Mouse (Mus musculus): ENCODE measurements at regions not wholly inside any gene's neighbourhood (a gene's known extent, or its start where the extent isn't known, plus 50 kb on each side); places are given as distances from the start of the nearest gene placed in this dataset.
A peak's percentile ranks its signal among the peaks of the same experiment; 100 is the strongest.

DNA sequence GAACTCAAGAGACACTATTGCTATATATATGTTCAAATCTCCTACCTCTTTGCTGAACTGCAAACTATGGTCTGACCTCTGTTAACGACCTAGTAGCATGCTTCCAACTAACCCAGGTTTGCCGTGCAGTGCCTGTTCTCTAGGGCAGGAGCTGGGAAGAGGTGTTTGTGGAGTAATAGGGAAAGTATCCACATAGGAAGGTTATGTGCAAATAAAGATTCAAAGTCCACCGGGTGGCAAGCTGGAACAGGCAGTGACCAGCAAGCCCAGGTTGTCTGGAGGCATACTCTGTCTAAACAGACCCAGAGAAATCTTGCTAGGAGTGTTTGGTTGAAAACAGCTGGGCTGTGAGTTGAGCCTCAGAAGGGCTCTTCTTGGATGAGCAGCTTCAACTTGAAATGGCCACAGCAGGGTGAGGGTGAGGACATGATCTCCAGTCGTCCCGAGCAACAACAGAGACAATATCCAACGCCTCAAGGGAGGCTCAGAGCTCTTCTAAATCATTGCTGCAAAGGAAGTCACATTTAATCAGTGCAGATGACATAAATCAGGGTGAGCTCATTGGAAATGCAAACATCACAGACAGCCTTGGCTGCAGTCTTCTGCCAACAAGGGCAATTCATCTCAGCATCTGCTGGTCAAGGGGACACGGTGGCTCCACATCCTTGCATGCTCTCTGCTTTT is 846.7 kb downstream of the Synb start:
- H3K9ac ChIP-seq = no peak overlapping the region
- 74% methylated on average over 7 of the region's 7 CpGs for WGBS
- ATAC-seq (ENCODE audit: low FRiP score) = no peak

DNA sequence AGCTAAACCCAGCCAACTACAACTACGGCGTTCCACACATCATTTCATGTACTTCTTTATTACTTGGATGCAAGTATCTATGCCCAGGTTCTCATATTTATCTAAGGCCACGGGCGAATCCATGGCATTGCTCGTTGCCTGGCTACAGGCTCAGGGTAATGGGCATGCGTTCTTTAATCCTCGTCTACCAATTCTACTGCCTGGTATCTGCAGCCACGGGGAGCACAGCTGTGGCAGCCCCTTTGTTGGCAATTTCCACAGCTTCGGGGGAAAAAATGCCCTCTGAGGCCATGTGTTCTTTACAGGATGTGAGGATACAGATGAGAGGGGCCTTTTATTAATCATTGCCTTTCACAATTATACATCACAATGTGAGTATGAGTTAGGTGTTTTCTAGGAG is 860.8 kb downstream of the Synb start:
- Histone ChIP-seq H3K4me2 (no peak overlapping the region), H3K9ac (no peak overlapping the region), H3K4me1 (no peaks in the 10 kb centered on the region), H3K27me3 (no peaks in the 10 kb centered on the region), H3K27ac (no peak overlapping the region), H3K36me3 (replicated peaks) (no peaks in the 10 kb centered on the region), H3K4me3 (replicated peaks) (no peak overlapping the region), H3K9me3 (no peaks in the 10 kb centered on the region)
- ATAC-seq (ENCODE audit: low FRiP score) = no peak
- 83% methylated on average over 9 of the region's 9 CpGs for WGBS

More for the DNA sequence above, 846.7 kb downstream of the Synb start:
- Histone ChIP-seq H3K27ac (no peak overlapping the region), H3K4me1 (peaks cover 12% of the 10 kb centered on the region), H3K27me3 (peaks cover 5% of the 10 kb centered on the region; the same call in 1 of the 2 replicates), H3K9me3 (no peaks in the 10 kb centered on the region), H3K4me2 (no peak overlapping the region), H3K4me3 (replicated peaks) (no peak overlapping the region), H3K36me3 (replicated peaks) (no peaks in the 10 kb centered on the region)

- H3K27ac ChIP-seq = no peak overlapping the region
- no peak overlapping the region for H3K4me2 ChIP-seq
- no peaks in the 10 kb centered on the region for H3K36me3 ChIP-seq (replicated peaks)
- no peaks in the 10 kb centered on the region for H3K27me3 ChIP-seq
- ATAC-seq (ENCODE audit: low FRiP score) = no peak
- no peak overlapping the region for H3K9ac ChIP-seq
- H3K4me1 ChIP-seq = no peaks in the 10 kb centered on the region
- no peak overlapping the region for H3K4me3 ChIP-seq (replicated peaks)
- H3K9me3 ChIP-seq = no peaks in the 10 kb centered on the region
- WGBS = 83% methylated on average over 2 of the region's 2 CpGs
Observed at GRCm38 (mm10) chr14:68432111-68432510, 862.0 kb downstream of the Synb start.

- Histone ChIP-seq H3K4me1 (no peaks in the 10 kb centered on the region), H3K36me3 (replicated peaks) (no peaks in the 10 kb centered on the region), H3K9me3 (no peaks in the 10 kb centered on the region), H3K4me3 (replicated peaks) (no peak overlapping the region), H3K4me2 (no peak overlapping the region), H3K9ac (no peak overlapping the region), H3K27me3 (no peaks in the 10 kb centered on the region), H3K27ac (no peak overlapping the region)
- 90% methylated on average over 1 of the region's 1 CpGs for WGBS
- ATAC-seq (ENCODE audit: low FRiP score) = no peak
Observed at GRCm38 (mm10) chr14:68427235-68427634, 866.9 kb downstream of the Synb start.

- no peak overlapping the region for H3K4me3 ChIP-seq (replicated peaks)
- no peaks in the 10 kb centered on the region for H3K36me3 ChIP-seq (replicated peaks)
- ATAC-seq (ENCODE audit: low FRiP score) = no peak
- H3K9me3 ChIP-seq = no peaks in the 10 kb centered on the region
- H3K27ac ChIP-seq = no peak overlapping the region
- no peak overlapping the region for H3K9ac ChIP-seq
- H3K4me2 ChIP-seq = no peak overlapping the region
- H3K27me3 ChIP-seq = no peaks in the 10 kb centered on the region
- WGBS = 74% methylated on average over 1 of the region's 1 CpGs
- H3K4me1 ChIP-seq = peaks cover 11% of the 10 kb centered on the region
Observed at GRCm38 (mm10) chr14:68392440-68392839, 901.7 kb downstream of the Synb start.

DNA sequence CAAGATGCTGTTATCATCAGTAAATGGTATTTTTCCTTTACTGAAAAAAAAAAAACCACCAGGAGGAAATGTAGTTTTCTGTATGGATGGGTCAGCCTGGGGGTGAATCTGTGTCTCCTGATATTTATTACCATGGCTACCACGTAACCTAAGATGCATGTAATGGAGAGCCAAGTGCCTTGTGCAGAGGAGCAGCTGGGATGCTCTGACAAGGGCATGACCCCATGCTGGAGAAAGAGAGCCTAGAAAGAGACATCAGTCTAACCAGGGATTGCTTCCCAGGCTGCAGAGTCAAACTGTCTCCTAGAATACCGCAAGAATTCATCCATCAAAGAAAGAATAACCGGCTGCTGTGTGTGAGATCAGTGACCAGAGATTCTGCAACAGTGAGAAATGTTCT is 902.2 kb downstream of the Synb start:
- no peak overlapping the region for H3K9ac ChIP-seq
- no peak overlapping the region for H3K4me2 ChIP-seq
- H3K27me3 ChIP-seq = no peaks in the 10 kb centered on the region
- H3K36me3 ChIP-seq (replicated peaks) = no peaks in the 10 kb centered on the region
- no peak overlapping the region for H3K4me3 ChIP-seq (replicated peaks)
- H3K4me1 ChIP-seq = peaks cover 11% of the 10 kb centered on the region
- ATAC-seq (ENCODE audit: low FRiP score) = 0 out of 2 replicates have a peak, but pooled peaks have one; percentile 41
- no peak overlapping the region for H3K27ac ChIP-seq
- H3K9me3 ChIP-seq = no peaks in the 10 kb centered on the region
- WGBS = 67% methylated on average over 3 of the region's 3 CpGs

DNA sequence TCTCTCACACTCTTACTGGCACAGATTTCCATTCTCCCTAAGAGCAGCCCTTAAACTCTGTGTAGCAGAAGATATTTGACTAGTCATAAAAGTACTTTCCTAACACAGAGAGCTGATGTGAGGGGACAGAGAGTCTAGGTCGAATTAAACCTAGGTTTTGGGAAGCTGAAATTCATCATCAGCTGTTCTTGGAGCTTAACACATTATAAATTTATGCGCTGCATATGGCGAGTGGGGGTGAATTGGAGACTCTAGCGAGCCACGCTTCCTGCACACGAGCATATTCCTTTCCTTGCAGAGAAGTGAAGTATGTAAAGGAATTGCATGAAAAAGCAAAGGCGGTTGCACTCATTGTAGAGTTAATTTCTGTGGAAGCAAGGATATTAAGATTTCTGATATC is 912.4 kb downstream of the Synb start:
- H3K9me3 ChIP-seq = no peaks in the 10 kb centered on the region
- no peaks in the 10 kb centered on the region for H3K36me3 ChIP-seq (replicated peaks)
- no peaks in the 10 kb centered on the region for H3K27me3 ChIP-seq
- no peak overlapping the region for H3K27ac ChIP-seq
- H3K4me1 ChIP-seq = no peaks in the 10 kb centered on the region
- H3K4me2 ChIP-seq = no peak overlapping the region
- no peak for ATAC-seq (ENCODE audit: low FRiP score)
- WGBS = 81% methylated on average over 7 of the region's 7 CpGs
- H3K4me3 ChIP-seq (replicated peaks) = no peak overlapping the region
- H3K9ac ChIP-seq = no peak overlapping the region

DNA sequence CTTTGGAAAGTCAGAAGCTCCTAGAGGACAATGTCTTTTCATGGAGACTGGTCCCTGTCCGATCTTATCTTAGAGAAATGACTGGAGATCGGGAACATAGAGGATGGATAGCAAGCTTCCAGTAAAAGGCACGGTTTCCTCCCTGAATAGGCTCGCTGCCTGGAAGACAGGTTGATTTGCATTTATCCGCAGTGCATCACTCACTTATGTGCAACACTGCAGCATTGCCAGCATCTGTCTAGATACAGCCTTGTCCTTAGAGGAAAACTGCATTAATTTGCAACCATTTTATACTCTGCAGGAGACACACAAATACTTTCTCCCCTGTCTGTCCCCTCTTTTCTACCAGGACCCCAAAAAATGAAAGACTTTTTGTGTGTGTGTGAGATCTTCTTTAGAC is 926.4 kb downstream of the Synb start:
- WGBS = 84% methylated on average over 5 of the region's 5 CpGs
- no peaks in the 10 kb centered on the region for H3K27me3 ChIP-seq
- H3K4me1 ChIP-seq = no peaks in the 10 kb centered on the region
- H3K9ac ChIP-seq = no peak overlapping the region
- H3K4me2 ChIP-seq = no peak overlapping the region
- H3K36me3 ChIP-seq (replicated peaks) = no peaks in the 10 kb centered on the region
- H3K9me3 ChIP-seq = no peaks in the 10 kb centered on the region
- ATAC-seq (ENCODE audit: low FRiP score) = no peak
- no peak overlapping the region for H3K27ac ChIP-seq
- no peak overlapping the region for H3K4me3 ChIP-seq (replicated peaks)

DNA sequence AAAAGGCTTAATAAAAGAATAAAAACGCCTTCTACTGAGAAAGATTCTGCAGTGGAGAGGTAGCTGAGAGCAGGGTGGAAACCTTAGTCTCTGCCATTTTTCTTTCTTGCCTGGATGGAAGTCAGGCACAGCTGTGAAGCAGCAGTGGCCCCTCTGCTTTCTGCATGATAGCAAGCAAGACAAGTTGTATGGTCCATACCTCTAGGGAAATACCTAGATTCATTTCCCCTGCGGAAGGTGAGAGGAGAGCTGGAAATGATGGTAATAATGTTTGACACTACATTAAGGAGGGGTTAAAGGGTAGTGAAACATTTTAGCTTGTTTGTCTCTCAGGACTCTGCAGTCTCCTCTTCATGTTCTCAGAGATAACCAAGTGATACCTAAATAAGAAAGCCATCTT is 930.2 kb downstream of the Synb start:
- ATAC-seq (ENCODE audit: low FRiP score) = no peak
- 85% methylated on average over 2 of the region's 2 CpGs for WGBS
- Histone ChIP-seq H3K27ac (no peak overlapping the region), H3K4me1 (peaks cover 7% of the 10 kb centered on the region; the same call in 1 of the 2 replicates), H3K9me3 (no peaks in the 10 kb centered on the region), H3K36me3 (replicated peaks) (no peaks in the 10 kb centered on the region), H3K9ac (no peak overlapping the region), H3K27me3 (no peaks in the 10 kb centered on the region), H3K4me3 (replicated peaks) (no peak overlapping the region), H3K4me2 (no peak overlapping the region)

DNA sequence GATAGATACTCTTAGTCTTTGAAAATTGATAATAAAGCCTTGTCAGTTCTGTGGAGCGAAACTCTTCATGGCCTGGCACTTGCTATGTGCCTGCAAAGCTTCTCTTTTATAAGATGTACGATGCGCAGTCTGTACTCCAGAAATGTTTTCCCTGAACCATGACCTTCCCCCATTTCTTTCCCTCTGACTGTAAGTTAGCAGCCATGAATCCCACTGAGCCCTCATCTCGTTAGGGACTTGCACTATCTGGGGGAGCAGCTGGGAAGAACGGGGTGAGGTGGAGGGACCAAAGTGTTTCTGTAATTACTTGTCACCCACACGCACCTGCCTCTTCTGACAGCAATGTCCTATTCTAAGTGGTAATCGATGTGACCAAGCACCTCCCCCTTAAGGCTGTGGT is 932.1 kb downstream of the Synb start:
- peak overlapping the region; percentile 67 for H3K27ac ChIP-seq
- WGBS = 56% methylated on average over 7 of the region's 7 CpGs
- H3K9ac ChIP-seq = no peak overlapping the region
- H3K4me1 ChIP-seq = peaks cover 7% of the 10 kb centered on the region; the same call in 1 of the 2 replicates
- H3K4me2 ChIP-seq = no peak overlapping the region
- H3K36me3 ChIP-seq (replicated peaks) = no peaks in the 10 kb centered on the region
- H3K27me3 ChIP-seq = no peaks in the 10 kb centered on the region
- H3K4me3 ChIP-seq (replicated peaks) = no peak overlapping the region
- peak; percentile 84 for ATAC-seq (ENCODE audit: low FRiP score)
- H3K9me3 ChIP-seq = no peaks in the 10 kb centered on the region

GRCm38 (mm10) chr14:68361481-68361880 is 932.6 kb downstream of the Synb start:
- Histone ChIP-seq H3K9me3 (no peaks in the 10 kb centered on the region), H3K27me3 (no peaks in the 10 kb centered on the region), H3K27ac (peak overlapping the region; percentile 67), H3K4me2 (no peak overlapping the region), H3K4me3 (replicated peaks) (no peak overlapping the region), H3K9ac (no peak overlapping the region), H3K4me1 (peaks cover 7% of the 10 kb centered on the region; the same call in 1 of the 2 replicates), H3K36me3 (replicated peaks) (no peaks in the 10 kb centered on the region)
- peak; percentile 67; the same call in 1 of the 2 replicates for ATAC-seq (ENCODE audit: low FRiP score)
- WGBS = 56% methylated on average over 6 of the region's 6 CpGs

DNA sequence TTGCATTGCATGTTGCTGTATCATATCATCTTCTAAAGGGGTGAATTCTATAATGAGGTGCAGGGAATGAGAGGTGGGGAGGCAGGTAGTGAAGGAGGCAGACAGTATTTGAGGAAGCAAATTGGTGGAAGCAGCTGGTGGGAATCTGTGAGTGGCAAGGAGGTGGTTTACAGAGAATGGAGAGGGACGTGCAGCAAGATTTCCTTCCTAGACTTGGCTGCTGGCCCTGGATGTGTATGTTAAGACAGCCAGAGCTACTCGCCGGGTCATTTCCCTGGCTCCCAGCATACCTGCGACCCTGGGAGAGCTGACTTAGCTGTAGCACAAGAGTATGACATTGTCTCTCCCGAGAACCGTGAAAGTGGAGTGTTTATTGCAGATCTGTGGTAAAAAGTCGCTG is 937.7 kb downstream of the Synb start:
- H3K36me3 ChIP-seq (replicated peaks) = no peaks in the 10 kb centered on the region
- H3K4me2 ChIP-seq = no peak overlapping the region
- 65% methylated on average over 7 of the region's 7 CpGs for WGBS
- H3K4me1 ChIP-seq = peaks cover 14% of the 10 kb centered on the region
- peak overlapping the region; percentile 50; the same call in 1 of the 2 replicates for H3K27ac ChIP-seq
- H3K9ac ChIP-seq = no peak overlapping the region
- H3K4me3 ChIP-seq (replicated peaks) = no peak overlapping the region
- no peak; the same call in 1 of the 2 replicates for ATAC-seq (ENCODE audit: low FRiP score)
- no peaks in the 10 kb centered on the region for H3K9me3 ChIP-seq
- H3K27me3 ChIP-seq = no peaks in the 10 kb centered on the region

DNA sequence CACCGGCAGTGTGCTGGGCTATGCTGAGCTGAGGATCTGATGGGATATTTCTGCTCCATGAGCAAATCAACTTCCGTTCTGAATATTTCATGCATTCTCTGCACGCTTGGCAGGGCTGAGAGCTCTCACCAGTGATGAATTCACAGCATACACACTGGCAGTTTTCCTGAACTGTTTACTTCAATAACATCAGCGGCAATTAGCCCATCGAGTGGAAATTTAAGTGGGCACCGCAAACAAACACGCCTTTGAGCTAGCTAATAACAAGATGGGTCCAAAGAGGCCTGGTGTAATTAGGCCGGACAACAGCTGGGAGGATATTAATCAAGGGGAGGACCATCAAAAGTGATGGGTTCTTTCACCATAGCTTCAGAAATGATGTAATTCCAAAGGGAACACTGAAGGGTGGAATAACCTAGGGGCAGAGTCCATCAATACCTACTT is 938.6 kb downstream of the Synb start:
- 37% methylated on average over 8 of the region's 8 CpGs for WGBS
- no peak overlapping the region for H3K4me2 ChIP-seq
- no peak overlapping the region for H3K9ac ChIP-seq
- H3K27me3 ChIP-seq = no peaks in the 10 kb centered on the region
- no peaks in the 10 kb centered on the region for H3K9me3 ChIP-seq
- ATAC-seq (ENCODE audit: low FRiP score) = peak; percentile 82
- H3K4me1 ChIP-seq = peaks cover 14% of the 10 kb centered on the region
- no peak overlapping the region for H3K27ac ChIP-seq
- H3K36me3 ChIP-seq (replicated peaks) = no peaks in the 10 kb centered on the region
- no peak overlapping the region for H3K4me3 ChIP-seq (replicated peaks)
